Mouse (Mus musculus) embryonic facial prominence, embryonic 12.5 days (tissue): Measurements from ENCODE around the gene Zbtb8a. TPM values are rescaled to one million over a fixed set of nuclear protein-coding genes. Genes with fewer than 3 reads are reported as not detected.

Experiments used
- ATAC-seq: fragments of 200-750 bp; cut with Nextera tagmentation; 2 replicates; pipeline ENCODE4 v1.8.0; 2017; ENCODE audit not compliant: insufficient number of reproducible peaks, insufficient read depth, low FRiP score, low TSS enrichment
- H3K27ac ChIP-seq: fragments of 300-500 bp; sonication (generic); 2 replicates; pipeline ENCODE4 v1.5.1; 2016; ENCODE audit warnings: mild to moderate bottlenecking
- H3K27me3 ChIP-seq: fragments of 300-500 bp; sonication (generic); 2 replicates; pipeline ENCODE4 v1.6.1; 2016; ENCODE audit warnings: mild to moderate bottlenecking, moderate library complexity
- H3K36me3 ChIP-seq: fragments of 300-500 bp; sonication (generic); 2 replicates; pipeline ENCODE4 v1.6.1; 2016; ENCODE audit warnings: mild to moderate bottlenecking
- H3K4me1 ChIP-seq: fragments of 300-500 bp; sonication (generic); 2 replicates; pipeline ENCODE4 v1.6.1; 2016
- H3K4me2 ChIP-seq: fragments of 300-500 bp; sonication (generic); replicated peaks from 2 replicates; pipeline ENCODE4 v1.6.1; 2016; ENCODE audit warnings: mild to moderate bottlenecking, moderate library complexity
- H3K4me3 ChIP-seq: fragments of 300-500 bp; sonication (generic); 2 replicates; pipeline ENCODE4 v1.5.1; 2016; ENCODE audit warnings: mild to moderate bottlenecking
- H3K9ac ChIP-seq: fragments of 300-500 bp; sonication (generic); 2 replicates; pipeline ENCODE4 v1.6.1; 2016; ENCODE audit warnings: mild to moderate bottlenecking, moderate library complexity
- H3K9me3 ChIP-seq: fragments of 300-500 bp; sonication (generic); 2 replicates; pipeline ENCODE4 v1.6.1; 2016; ENCODE audit warnings: mild to moderate bottlenecking, moderate library complexity
- WGBS: fragments of 180-500 bp; shearing (Covaris S2); methylation state at CpG from one replicate; pipeline ENCODE4 v1.1.7; 2016; 5-methylcytosine and 5-hydroxymethylcytosine counted together
- polyA plus RNA-seq: library from polyadenylated mRNA; unstranded; fragments of >200 nt; fragmentation: Nextera tagmentation; extraction: Ambion mirVana; gene quantifications from 2 replicates; pipeline ENCODE4 v1.2.1, GENCODE M21; 2016

The Zbtb8a gene
- polyA plus RNA-seq, 1 experiment from 2014 or later = 10.8 TPM

DNA sequence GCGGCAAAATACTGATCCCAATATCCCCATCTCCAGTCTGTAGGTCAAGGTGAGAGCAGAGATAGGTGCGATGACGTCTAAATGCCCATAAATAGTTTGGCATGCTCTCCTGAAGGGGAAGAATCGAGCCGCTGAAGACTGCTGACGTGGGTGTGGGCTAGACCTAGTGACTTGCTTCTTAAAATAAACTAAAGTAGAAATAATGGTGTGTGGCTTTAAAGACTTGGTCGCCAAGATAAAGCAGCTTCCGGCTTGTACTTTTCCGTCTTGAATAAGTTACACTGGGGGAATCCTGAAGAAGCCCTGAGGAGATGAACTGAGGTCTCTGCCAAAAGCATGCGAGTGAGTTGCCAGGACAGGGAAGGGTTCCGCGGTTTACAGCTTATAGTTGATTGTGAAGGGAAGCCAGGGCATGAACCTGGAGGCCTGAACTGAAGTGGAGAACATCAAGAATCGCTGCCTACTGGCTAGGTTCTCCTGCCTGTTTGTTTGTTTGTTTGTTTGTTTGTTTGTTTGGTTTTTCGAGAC lies 12.4 kb upstream of the Zbtb8a start:
- no peak overlapping the region for H3K27ac ChIP-seq
- H3K4me2 ChIP-seq = no peak overlapping the region
- no peak overlapping the region for H3K4me3 ChIP-seq
- 86% methylated on average over 14 of the region's 14 CpGs for WGBS
- no peak for ATAC-seq
- no peaks in the 10 kb centered on the region for H3K9me3 ChIP-seq
- H3K9ac ChIP-seq = no peak overlapping the region
- H3K27me3 ChIP-seq = no peaks in the 10 kb centered on the region
- no peaks in the 10 kb centered on the region; the same call in 1 of the 2 replicates for H3K4me1 ChIP-seq
- no peaks in the 10 kb centered on the region for H3K36me3 ChIP-seq

DNA sequence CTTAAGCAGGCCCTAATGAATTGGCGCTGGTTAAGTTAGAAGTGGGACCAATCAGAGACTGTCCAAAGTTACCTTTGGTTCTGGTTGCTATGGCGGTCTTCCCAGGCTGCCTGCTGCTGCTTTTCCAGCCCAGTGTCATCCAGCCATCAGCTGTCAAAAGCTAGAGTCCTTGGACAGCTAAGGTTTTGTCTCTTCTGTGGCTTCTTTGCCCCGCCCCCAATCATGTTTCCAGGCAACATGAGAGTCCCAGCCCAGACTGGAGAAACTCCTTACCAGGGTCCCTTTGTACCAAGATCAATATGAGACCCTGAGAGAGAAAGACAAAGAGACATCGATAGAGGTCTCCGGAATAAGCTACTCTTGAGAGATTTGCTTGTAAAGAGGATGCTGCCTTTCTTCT lies 10.5 kb upstream of the Zbtb8a start:
- H3K27me3 ChIP-seq = no peaks in the 10 kb centered on the region
- no peak overlapping the region for H3K4me3 ChIP-seq
- WGBS = 79% methylated on average over 5 of the region's 5 CpGs
- no peaks in the 10 kb centered on the region for H3K4me1 ChIP-seq
- no peaks in the 10 kb centered on the region for H3K36me3 ChIP-seq
- H3K9me3 ChIP-seq = no peaks in the 10 kb centered on the region
- no peak overlapping the region for H3K4me2 ChIP-seq
- no peak overlapping the region for H3K27ac ChIP-seq
- no peak overlapping the region for H3K9ac ChIP-seq
- no peak for ATAC-seq

DNA sequence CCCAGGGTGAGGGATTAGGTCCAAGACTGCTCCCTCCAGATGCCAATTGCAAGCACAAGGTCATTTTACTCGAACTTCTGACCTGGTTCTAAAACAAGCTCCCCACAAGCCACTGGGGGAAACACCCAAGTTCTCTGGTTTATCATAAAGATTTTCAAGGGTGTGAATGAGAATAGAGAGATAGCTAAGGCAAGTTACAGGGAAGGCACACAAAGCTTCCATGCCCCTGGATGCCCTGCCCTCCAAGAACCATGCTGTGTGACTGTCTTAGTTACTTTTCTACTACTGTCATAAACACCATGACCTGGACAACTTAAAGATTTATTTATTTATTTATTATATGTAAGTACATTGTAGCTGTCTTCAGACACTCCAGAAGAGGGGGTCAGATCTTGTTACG lies 9.1 kb upstream of the Zbtb8a start:
- 76% methylated on average over 2 of the region's 2 CpGs for whole genome bisulfite sequencing

GRCm38 (mm10) chr4:129386269-129386946 lies 8.5 kb upstream of the Zbtb8a start:
- H3K9ac ChIP-seq = no peak overlapping the region
- no peak for ATAC-seq
- H3K36me3 ChIP-seq = no peaks in the 10 kb centered on the region
- H3K4me2 ChIP-seq = no peak overlapping the region
- no peak overlapping the region for H3K27ac ChIP-seq
- H3K4me3 ChIP-seq = no peak overlapping the region
- 86% methylated on average over 8 of the region's 8 CpGs for WGBS
- H3K27me3 ChIP-seq = no peaks in the 10 kb centered on the region
- H3K4me1 ChIP-seq = no peaks in the 10 kb centered on the region
- H3K9me3 ChIP-seq = no peaks in the 10 kb centered on the region

More for the DNA sequence above, 9.1 kb upstream of the Zbtb8a start:
- H3K4me1 ChIP-seq = no peaks in the 10 kb centered on the region
- no peak for ATAC-seq
- H3K27ac ChIP-seq = no peak overlapping the region
- no peaks in the 10 kb centered on the region for H3K27me3 ChIP-seq
- H3K9me3 ChIP-seq = no peaks in the 10 kb centered on the region
- no peak overlapping the region for H3K4me2 ChIP-seq
- no peak overlapping the region for H3K9ac ChIP-seq
- no peaks in the 10 kb centered on the region for H3K36me3 ChIP-seq
- H3K4me3 ChIP-seq = no peak overlapping the region

DNA sequence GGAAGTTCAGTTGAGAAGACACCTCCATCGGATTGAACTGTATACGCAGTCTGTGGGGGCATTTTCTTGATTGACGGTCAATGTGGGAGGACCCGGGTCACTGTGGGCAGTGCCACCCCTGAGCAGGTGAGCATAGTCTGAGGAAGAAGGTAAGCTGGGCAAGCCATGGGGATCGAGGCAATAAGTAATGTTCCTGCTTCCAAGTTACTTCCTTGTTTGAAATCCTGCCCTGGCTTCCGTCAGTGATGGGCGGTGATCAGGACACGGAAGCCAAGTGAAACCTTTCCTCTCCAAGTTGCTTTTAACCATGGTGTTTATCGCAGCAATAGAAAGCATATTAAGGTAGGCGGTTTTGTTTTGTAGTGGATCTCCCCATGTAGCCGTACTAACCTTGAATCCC lies 7.8 kb upstream of the Zbtb8a start:
- no peaks in the 10 kb centered on the region for H3K9me3 ChIP-seq
- H3K4me3 ChIP-seq = no peak overlapping the region
- H3K4me1 ChIP-seq = no peaks in the 10 kb centered on the region
- H3K27ac ChIP-seq = no peak overlapping the region
- WGBS = 88% methylated on average over 11 of the region's 11 CpGs
- H3K27me3 ChIP-seq = no peaks in the 10 kb centered on the region
- ATAC-seq = no peak
- H3K36me3 ChIP-seq = no peaks in the 10 kb centered on the region
- no peak overlapping the region for H3K9ac ChIP-seq
- H3K4me2 ChIP-seq = no peak overlapping the region

DNA sequence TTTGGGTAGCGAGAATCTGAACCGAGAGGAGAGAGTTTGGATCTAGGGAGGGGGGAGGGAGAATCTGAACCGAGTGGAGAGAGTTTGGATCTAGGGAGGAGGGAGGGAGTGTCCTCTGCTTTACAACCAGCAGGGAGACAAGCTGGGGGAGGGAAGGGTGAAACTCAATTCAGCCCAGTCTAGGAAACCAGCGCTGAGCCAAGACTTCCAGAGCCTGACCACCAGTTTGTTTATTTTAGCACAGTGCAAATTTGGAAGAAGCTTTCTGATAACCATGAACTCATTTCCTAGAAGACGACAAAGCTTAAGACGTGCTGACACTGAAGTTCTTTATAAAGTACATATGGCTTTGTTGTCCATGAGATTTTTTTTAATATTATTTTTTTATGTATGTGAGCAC lies 6.5 kb upstream of the Zbtb8a start:
- no peak overlapping the region for H3K4me3 ChIP-seq
- H3K9me3 ChIP-seq = no peaks in the 10 kb centered on the region
- H3K27ac ChIP-seq = no peak overlapping the region
- H3K36me3 ChIP-seq = no peaks in the 10 kb centered on the region
- no peak overlapping the region for H3K4me2 ChIP-seq
- H3K27me3 ChIP-seq = 0 out of 2 replicates have a peak, but pooled peaks cover 5% of the 10 kb centered on the region
- H3K9ac ChIP-seq = no peak overlapping the region
- H3K4me1 ChIP-seq = no peaks in the 10 kb centered on the region
- ATAC-seq = no peak
- WGBS = 37% methylated on average over 6 of the region's 6 CpGs

DNA sequence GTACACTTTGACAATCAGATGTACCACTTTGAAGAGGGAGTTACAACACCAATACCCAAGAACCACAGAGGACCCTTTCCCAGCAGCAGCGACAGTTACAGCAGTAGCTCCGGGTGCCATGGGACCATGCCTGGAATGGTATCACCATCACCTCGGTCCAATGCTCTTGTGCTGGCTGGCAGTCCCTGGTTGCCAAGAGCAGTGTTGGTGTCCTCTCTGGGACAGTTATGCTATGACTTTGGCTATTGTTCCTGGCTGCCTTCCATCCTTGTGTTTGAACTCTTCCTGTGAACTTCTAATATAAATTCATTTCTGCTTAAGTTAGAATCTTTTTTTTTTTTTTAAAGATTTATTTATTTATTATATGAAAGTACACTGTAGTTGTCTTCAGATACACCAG lies 5.7 kb upstream of the Zbtb8a start:
- Histone ChIP-seq H3K27ac (no peak overlapping the region), H3K9me3 (no peaks in the 10 kb centered on the region), H3K9ac (no peak overlapping the region), H3K36me3 (no peaks in the 10 kb centered on the region), H3K27me3 (peaks cover 11% of the 10 kb centered on the region), H3K4me1 (no peaks in the 10 kb centered on the region), H3K4me2 (no peak overlapping the region), H3K4me3 (no peak overlapping the region)
- 92% methylated on average over 3 of the region's 3 CpGs for WGBS
- ATAC-seq = no peak

- ATAC-seq = no peak
- H3K36me3 ChIP-seq = no peaks in the 10 kb centered on the region
- H3K27me3 ChIP-seq = peaks cover 11% of the 10 kb centered on the region
- H3K27ac ChIP-seq = no peak overlapping the region
- H3K9me3 ChIP-seq = no peaks in the 10 kb centered on the region
- H3K4me1 ChIP-seq = no peaks in the 10 kb centered on the region
- H3K9ac ChIP-seq = no peak overlapping the region
- H3K4me3 ChIP-seq = no peak overlapping the region
- WGBS = 92% methylated on average over 2 of the region's 2 CpGs
- H3K4me2 ChIP-seq = no peak overlapping the region
Observed at GRCm38 (mm10) chr4:129382488-129382887, 4.6 kb upstream of the Zbtb8a start.

DNA sequence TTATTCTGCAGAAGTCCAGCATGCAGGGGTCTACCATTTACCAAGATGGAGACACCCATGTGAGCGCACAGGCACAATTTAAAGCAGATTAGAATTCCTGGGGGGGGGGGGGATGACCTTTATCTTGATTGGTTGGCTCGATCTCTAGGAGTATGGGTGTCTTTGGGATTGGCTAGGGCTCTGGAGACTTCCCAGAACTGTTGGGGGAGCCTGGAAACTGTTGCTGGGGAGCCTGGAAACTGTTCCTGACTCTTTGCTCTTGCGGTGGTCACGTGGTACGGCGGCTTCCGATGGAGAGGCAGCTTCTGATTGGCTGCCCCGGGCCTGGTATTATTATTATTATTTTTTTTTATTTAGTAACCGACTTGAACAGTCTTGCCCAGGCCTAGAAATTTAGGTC lies 4.1 kb upstream of the Zbtb8a start:
- Histone ChIP-seq H3K27me3 (peaks cover 12% of the 10 kb centered on the region), H3K9ac (no peak overlapping the region), H3K4me2 (no peak overlapping the region), H3K4me3 (no peak overlapping the region), H3K4me1 (no peaks in the 10 kb centered on the region), H3K36me3 (no peaks in the 10 kb centered on the region), H3K27ac (no peak overlapping the region), H3K9me3 (no peaks in the 10 kb centered on the region)
- 87% methylated on average over 9 of the region's 9 CpGs for WGBS
- no peak for ATAC-seq

GRCm38 (mm10) chr4:129381148-129381547 lies 3.2 kb upstream of the Zbtb8a start:
- no peak overlapping the region for H3K9ac ChIP-seq
- no peak overlapping the region for H3K4me3 ChIP-seq
- H3K4me1 ChIP-seq = no peaks in the 10 kb centered on the region
- no peak for ATAC-seq
- no peak overlapping the region for H3K4me2 ChIP-seq
- H3K36me3 ChIP-seq = no peaks in the 10 kb centered on the region
- H3K9me3 ChIP-seq = no peaks in the 10 kb centered on the region
- H3K27me3 ChIP-seq = peaks cover 19% of the 10 kb centered on the region
- 77% methylated on average over 8 of the region's 8 CpGs for WGBS
- H3K27ac ChIP-seq = no peak overlapping the region

GRCm38 (mm10) chr4:129379805-129380204 lies 1.9 kb upstream of the Zbtb8a start:
- Histone ChIP-seq H3K4me3 (no peak overlapping the region), H3K9ac (no peak overlapping the region), H3K4me1 (no peaks in the 10 kb centered on the region), H3K4me2 (no peak overlapping the region), H3K9me3 (no peaks in the 10 kb centered on the region), H3K27me3 (peaks cover 27% of the 10 kb centered on the region), H3K36me3 (no peaks in the 10 kb centered on the region), H3K27ac (no peak overlapping the region)
- no peak for ATAC-seq
- 86% methylated on average over 3 of the region's 3 CpGs for WGBS

- Histone ChIP-seq H3K4me3 (peak overlapping the region; percentile 76), H3K27me3 (peaks cover 27% of the 10 kb centered on the region), H3K4me2 (peak overlapping the region; percentile 71), H3K9me3 (no peaks in the 10 kb centered on the region), H3K27ac (peak overlapping the region; percentile 82), H3K36me3 (no peaks in the 10 kb centered on the region), H3K4me1 (no peaks in the 10 kb centered on the region), H3K9ac (peak overlapping the region; percentile 81)
- ATAC-seq = no peak; the same call in 1 of the 2 replicates
- under 1% methylated on average over 52 of the region's 68 CpGs for WGBS
Observed at GRCm38 (mm10) chr4:129376961-129377545, 863 bp downstream of the Zbtb8a start.
